Mouse (Mus musculus) left cerebral cortex, postnatal 10 days (tissue): ENCODE data around the gene Dock2. TPM values are rescaled to one million over a fixed set of nuclear protein-coding genes. Genes with fewer than 3 reads are reported as not detected.

ENCODE experiments used
- DNase-seq, 2 experiments: peaks; one replicate each; pipeline ENCODE4 v3.0.0; 2021 to 2022; ENCODE audit warnings: low spot score in 2 of 2, mixed read lengths in 1 of 2; ENCODE audit errors: extremely low spot score in 1 of 2
- intact Hi-C: fragments of 180-260 bp; cut with DNase I; formaldehyde crosslinking; loops from one replicate; pipeline ENCODE4 v1.15.1; 2025
- total RNA-seq, 2 experiments: library from RNA; stranded (reverse); gene quantifications; 2 replicates each; pipeline ENCODE4 v1.2.3; 2021

Gene Dock2
- total RNA-seq, 2 experiments from 2014 or later, result 3.5 to 3.6 TPM

DNA sequence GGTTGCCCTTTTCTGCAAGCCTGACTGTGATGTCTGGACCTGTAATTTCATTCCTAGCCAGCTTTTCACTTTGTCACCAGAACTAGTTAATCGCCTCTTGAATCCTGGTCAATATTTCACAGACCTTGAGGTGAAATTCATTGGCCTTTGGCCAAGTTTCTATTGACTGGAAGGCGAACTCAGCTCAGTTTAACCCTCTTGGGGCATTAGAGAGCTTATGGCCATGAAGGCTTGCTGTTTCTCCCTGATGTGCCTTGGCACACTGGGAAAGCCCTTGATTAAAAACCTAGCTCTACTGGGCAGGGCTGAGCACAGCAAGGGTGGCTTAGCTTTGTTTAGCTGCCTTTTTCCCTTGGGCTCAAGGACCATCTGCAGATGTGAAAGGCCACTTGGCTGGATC lies 313.9 kb downstream of the Dock2 start:
- intact Hi-C loops, result no loop called here

DNA sequence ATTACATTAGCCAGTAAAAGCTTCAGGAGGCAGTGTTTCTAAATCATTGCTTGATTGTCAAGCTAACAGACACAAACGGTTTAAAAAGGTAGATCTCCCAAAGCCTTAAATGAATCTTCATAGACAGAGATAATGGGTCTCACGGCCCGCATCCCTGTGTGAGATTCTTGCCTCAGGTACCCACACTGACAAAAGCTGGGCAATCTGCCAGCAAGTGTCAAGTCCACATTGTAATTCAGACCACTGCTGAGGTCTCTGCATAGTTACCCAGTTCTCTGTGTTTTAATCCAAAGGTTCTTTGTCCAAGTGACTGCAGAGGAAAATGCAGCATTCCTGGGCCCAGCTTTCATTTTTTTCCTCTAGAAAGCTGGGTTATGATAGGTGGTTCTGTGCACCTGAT lies 315.1 kb downstream of the Dock2 start:
- no peak for DNase-seq
- intact Hi-C loops, result no loop called here

More for the DNA sequence above, 313.9 kb downstream of the Dock2 start:
- no peak for DNase-seq

DNA sequence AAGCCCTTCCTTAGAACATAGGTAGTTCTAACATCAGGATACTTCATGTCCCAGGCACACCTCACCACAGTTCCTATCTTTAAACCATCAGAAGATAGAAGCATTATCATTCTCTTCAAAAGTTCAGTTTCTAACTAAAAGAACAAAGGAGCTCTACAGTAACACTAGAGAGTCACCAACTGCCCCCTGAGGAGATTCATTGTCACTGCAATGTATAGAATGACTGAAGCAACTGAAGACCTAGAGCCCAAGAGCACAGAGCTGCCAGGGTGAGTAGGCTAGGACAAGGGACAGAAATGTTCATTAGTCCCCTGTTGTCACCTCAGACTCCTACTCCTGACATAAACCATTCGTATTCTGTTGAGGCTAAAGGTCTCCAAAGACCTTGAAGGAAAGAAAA lies 316.6 kb downstream of the Dock2 start:
- intact Hi-C loops, result no loop called here
- DNase-seq, result no peak

DNA sequence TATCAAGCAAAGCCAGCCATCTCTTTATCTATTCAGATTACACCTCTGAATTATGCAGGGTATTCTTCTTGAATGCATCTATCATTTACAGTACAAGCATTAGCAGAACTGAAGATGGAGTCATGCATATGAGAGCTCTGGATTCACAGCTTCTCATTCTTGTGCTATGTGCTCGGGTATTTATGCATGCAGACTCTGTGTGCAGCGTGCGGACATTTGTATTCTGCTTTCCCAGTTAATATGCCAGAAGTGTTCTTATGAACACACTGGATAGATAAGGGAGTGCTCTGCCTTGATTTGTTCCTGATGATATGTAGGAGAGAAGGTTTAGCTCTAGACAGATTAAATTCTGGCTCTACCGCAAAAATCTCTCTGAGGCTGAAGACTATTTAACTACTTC lies 333.7 kb downstream of the Dock2 start:
- DNase-seq, result no peak

DNA sequence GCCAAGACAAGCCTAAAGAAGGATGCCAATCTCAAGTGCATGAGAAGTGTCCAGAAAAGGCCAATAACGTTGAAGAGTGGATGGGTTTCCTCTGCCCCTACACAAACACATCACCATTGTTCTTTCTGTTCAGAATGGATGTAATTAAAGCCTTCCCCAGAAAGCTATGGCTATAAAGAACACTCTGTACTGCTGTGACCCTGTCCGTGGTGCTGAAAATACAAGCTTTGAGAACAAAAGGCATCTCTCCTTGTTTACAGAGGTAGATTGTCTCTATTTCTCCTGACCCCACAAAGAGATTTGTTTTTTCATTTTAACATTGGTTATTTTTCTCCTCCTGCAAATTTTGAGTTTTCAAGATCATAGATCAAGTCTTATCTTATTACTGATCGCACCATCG lies 335.8 kb downstream of the Dock2 start:
- intact Hi-C loops, result no loop called here
- no peak for DNase-seq

More for the DNA sequence above, 333.7 kb downstream of the Dock2 start:
- intact Hi-C loops, result no loop called here

DNA sequence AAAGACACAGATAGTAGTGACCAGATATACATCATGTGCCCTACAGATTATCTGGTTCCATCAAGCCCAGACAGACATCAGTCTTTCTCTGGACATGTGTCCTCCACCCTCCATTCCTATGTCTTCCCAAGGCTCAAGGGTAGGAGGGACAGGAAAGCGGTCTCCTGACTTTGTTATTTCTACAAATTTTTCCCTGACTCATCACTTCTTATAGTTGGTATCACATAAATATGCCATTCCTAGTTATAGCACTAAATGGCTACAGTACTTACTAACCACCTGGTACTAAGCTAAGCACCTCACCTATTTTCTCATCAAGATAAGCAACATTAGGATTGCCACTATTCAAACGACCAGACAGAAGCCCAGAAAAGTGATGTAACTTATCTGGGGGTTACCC lies 345.3 kb downstream of the Dock2 start:
- DNase-seq, result no peak
- intact Hi-C loops, result no loop called here

DNA sequence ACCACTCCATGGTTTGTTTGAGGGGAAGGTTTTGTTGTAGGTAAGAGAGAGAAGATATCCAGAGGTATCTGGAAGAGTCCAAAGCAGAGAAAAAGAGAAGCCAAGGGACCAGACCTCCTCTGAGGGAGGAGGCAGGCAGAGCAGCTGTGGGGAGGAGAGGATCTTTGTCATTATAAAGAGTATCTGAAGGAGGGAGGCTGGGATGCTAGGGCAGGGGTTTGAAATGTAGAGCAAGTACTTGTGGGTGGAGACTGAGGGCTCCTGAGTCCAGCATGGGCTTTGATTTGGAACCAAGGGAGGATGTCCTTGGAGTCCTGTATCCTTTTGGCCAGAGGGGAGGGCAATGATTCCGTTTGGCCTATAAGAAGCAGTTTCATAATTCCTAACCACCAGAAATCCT lies 346.2 kb downstream of the Dock2 start:
- DNase-seq, result no peak
- intact Hi-C loops, result no loop called here

DNA sequence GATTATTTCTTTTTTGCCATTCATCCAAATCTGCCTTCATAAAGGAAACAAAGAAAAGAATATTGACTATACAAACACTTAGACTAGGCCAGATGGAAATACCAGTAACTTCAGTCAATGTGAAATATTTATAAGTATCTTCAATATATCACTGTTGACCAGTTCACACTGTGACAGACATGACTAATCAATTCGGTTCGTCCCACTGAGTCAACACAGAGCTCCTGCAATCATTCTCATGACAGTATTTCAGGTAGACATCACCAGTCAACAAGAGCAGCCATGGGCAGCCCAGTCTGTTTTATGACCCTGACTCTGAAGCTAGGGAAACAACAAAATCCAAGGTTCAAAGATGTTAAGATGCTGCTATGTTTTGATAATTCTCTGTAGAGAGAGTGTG lies 351.7 kb downstream of the Dock2 start:
- no peak for DNase-seq
- intact Hi-C loops, result no loop called here

DNA sequence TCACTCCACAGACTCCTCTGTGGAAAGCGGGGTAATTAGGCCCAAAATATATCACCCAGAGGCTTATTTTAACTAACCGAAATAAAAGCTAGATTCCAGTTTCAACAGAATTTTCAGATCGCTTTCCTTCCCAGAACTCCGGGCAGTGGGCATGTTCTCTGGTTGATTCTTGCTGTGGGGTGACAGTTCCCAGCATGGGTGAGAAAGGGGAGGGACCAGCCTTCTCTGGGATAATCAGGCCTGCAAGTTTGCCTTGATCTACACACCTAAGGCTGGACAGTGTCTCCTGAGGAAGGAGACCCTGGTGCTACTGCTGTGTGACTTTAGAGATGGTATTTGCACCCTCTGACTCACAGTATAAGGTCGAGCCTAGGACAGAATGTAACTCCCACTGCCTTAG lies 352.3 kb downstream of the Dock2 start:
- intact Hi-C loops, result no loop called here
- no peak for DNase-seq

DNA sequence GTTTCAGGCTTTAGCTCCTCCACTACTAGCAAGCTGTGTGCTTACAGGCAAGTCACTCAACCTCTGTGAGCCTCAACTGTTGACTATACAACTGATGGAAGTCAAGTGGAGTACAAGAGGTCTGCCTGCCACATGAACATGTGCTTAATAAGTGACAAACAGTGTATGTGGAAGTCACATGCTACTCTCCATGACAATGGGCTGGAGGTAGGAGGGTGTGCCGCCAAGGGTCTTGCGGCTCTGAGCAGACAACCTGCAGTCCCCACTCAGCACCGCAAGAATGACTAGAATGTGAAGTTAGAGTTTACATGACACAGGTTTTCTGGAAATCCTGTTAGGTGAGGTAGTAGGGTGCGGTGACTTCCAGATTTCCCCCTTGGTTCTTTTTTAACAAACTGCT lies 352.8 kb downstream of the Dock2 start:
- intact Hi-C loops, result no loop called here
- no peak for DNase-seq

DNA sequence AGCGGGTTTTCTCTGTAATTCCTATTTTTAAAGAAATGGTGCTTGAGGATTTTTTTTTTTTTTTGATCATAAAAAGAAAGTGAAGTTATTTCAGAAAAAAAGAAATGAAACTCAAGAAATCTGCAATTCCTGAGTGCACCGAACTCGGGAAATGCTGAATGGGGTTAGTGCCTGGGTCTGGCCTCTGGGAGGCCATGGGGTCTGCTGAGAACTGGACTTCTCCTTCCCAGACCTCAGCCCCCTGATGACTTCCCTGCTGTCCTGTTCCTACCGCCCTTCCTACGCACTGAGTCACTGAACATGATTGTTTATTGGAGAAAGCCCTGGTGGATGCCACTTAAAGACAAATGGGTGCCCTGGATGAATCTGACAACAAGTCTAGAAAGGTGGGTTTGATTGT lies 356.5 kb downstream of the Dock2 start:
- intact Hi-C loops, result no loop called here
- DNase-seq, result no peak

DNA sequence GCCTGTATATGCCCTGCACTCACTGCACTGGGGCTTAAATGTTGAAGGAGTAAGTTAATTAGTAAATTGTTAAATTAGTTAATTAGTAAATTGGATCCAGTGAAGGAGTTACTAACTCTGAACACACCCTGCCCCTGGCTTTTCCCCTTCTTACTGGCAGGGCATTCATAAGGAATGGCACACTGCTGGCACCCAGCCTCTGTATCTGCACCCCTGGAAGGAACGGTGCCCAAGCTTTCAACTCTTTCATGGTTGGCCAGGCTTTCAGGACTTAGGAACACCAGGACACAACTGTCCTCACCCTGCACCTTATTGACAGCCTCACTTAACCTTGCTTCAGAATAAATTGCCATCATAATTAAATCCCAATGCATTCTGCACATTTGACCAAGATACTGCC lies 359.1 kb downstream of the Dock2 start:
- DNase-seq, result no peak
- intact Hi-C loops, result no loop called here

DNA sequence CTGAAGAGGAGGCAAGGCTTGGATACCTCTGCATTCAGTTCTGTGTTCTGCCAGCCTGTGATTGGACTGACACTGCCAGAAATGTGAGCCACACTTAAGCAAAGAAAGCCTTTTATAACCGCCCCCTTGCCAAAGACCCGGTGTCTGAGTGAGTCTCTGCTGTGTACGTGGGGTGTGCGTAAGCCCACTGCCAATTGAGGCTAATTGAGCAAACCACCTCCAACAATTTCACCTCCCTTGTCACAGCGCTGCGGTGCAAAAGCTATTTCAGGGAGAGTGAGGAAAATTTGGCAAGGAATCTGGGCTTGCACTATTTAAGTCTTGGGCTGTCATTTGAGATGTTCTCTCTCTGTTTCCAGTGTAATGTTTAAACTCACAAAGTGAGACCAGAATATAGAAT lies 362.6 kb downstream of the Dock2 start:
- DNase-seq, result peak in 1 of 2 experiments; percentile 57
- intact Hi-C loops, result no loop called here

DNA sequence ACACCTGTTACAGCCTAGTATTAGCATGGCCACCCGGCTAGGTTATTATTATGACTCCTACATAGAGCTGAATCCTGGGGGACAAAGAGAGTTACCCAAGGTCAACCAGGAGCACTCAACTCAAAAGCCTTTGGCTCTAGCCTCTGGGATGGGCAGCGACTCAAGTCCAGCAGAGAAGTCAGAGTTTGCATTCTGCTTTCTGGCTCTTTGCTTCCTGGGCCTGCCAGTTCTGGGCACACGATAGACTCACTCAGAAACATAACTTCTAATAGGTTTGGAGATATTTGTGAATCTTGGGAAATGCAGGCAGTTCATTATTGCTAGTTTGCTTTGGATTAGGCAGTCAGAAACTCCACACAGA lies 367.1 kb downstream of the Dock2 start:
- intact Hi-C loops, result no loop called here
- no peak for DNase-seq

DNA sequence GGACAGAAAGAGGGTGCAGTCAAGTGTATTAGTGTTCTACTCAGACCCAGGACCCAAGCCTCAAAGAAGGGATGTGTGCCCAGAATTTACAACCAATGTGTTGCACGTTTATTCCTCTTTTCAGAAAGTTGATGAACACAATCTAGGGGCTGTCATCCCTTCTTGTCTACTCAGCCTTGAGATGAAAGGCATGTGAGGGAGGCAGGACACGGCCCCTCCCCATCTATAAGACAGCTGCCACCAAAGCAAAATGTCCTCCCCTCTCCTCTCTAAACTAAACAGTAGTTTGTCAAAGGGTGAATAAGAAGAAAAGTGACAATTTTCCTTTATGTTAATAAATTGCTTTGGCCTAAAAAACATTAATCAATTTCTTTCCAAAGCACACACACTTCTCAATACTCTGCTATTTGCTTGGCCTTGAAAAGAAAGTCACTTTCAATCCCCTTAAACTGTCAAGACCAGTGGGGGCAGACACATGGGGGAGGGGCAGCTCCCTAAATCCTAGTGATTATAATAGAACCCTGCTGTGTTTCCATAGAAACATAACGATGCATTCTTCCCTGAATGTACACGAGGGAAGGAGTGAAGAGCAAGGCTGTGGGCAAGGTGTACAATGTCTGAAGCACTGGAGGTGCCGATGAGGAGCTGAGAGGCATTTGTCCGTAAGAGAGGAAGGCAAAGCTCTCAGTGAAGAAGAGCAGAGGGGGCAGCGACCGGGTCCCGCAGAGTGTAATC lies 367.6 kb downstream of the Dock2 start:
- intact Hi-C loops, result no loop called here
- DNase-seq, result no peak

DNA sequence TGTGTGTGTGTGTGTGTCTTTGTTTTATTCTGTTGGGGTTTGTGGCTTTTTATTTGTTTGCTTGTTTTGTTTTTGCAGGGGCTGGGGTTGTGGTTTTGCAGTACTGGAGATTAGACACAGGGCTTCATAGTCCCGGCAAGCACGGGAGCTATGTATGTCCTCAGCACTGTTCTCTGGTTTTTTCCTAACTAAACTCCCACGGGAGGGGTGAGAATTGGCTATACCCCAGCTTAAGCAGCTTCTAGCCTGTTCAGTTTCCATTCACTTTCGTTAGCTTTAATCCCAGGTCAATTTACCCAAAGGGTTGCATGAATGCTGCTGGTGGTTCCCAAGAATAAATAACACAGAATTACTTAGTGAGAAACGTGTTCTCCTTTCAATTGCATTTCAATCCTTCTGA lies 376.8 kb downstream of the Dock2 start:
- DNase-seq, result no peak
- intact Hi-C loops, result no loop called here

DNA sequence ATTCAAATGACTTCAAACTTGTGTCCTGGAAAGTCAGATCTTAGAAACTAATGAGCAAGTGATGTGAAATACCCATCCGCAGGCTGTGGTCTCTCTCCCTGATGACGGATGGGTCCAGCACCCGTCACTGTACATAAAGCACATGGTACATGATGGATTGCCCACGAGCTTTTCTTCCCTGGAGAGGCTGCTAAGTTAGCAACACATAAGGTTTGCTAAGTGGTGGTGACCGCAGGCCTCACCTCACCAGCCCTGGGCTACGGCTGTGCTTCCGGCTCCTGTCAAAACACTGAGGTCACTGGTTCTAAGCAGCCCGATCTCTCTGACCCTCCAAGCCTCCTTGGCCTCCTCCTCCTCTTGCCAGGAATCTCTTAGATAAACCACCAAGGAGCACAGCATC lies 377.4 kb downstream of the Dock2 start:
- intact Hi-C loops, result no loop called here
- no peak for DNase-seq

DNA sequence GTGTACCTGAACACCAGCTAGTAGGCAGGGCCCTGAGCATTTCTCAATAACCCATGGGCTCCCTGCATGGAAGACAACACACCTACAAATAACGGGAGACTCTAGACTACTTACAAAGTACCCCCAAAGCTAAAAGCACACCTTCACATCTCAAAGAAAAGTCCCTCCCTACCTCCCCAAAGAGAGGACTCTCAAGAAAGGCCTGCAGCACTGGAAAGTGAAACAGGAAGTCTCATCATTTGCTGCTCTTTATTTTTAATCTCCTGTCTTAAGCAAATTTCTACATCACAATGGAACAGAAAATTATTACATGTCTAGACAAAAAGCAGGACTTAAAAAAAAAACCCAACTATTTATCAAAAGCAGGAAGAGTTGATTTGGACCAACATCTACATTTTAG lies 378.4 kb downstream of the Dock2 start:
- DNase-seq, result no peak
- intact Hi-C loops, result no loop called here

DNA sequence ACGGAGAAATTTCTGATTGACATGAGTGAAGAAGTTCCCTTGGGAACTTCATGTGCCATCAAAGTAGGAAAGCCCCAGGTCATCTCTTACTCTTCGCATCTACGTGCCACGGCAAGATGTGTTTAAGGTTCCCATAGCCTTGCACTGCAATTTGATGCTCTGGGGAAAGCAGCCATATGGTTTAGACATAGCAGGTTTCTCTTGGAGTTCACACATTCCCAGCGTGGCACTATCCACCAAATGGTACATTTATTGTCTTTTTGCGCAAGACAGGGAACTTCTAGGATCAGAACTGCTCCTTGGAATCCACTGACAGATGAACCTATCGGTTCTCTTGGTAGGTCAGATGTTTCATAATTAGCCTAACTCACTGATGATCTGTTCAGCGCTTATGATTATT lies 382.3 kb downstream of the Dock2 start:
- intact Hi-C loops, result no loop called here
- DNase-seq, result no peak

DNA sequence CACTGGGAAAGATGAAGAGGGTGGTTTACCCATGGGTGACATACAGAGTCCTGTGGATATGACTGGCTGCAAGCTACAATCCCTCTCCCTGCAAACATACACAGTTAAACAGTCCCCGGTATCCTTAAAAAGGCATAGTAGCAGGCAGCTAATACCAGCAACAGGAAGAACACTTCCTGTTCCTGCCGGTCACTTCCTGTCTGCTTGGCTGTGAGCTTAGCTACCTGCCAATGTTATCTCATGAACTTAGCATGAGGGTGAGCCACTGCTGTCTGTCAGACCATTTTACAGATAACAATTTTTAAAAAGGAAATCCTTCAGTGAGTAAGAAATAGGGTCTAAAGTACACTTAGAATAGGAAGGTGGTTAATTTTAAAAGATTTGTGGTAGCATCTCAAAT lies 385.1 kb downstream of the Dock2 start:
- DNase-seq, result no peak
- intact Hi-C loops, result no loop called here

DNA sequence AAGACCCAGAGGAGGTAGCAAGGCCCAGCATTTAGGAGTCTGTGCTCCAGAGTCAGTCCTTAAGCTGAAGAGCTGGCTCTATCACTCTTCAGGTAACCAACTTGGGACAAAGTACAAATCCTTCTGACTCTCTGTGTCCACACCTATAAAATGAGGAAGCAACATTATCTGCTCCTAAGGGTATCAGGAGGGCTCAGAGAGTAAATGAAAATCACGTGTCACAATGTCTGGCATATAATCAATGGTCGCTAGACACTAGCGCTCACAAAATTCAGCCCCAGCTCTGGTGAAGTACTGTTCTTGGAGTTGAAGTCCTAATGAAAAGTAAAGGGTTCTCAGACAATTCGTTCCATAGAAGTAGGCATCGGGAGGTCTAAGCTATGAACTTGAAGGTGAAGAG lies 386.0 kb downstream of the Dock2 start:
- intact Hi-C loops, result no loop called here
- no peak for DNase-seq
